ENCODE assay signal across 8 mouse cellular contexts in genomic region chr5:142441332-142442044, GRCm38 (mm10). TPM values are rescaled to one million over a fixed set of nuclear protein-coding genes. Genes with fewer than 3 reads are reported as not detected.
DNase-seq lines count a peak whose midpoint lies in the region; ATAC-seq and TF ChIP-seq lines count a peak whose summit lies in the region.

No protein-coding gene starts in this region.

- intact Hi-C loops in heart, postnatal 36 days (cut with DNase I), result loop anchor here (2.0 to 10.0 kb wide), 3 partner anchors 39 to 1597 kb away; partner anchors contain the start of gene Sdk1

- peak overlapping the region; percentile 58 for H3K9ac ChIP-seq in liver, postnatal 0 days (replicated peaks)

- 55% methylated on average over 22 of the region's 22 CpGs for WGBS in hindbrain, embryonic 10.5 days
- WGBS in liver, postnatal 0 days (ENCODE audit: insufficient replicate concordance), result 29% methylated on average over 22 of the region's 22 CpGs

- peaks cover 29% of the 10 kb centered on the region for H3K36me3 ChIP-seq in hindbrain, embryonic 10.5 days
- H3K36me3 ChIP-seq in liver, postnatal 0 days (replicated peaks; ENCODE audit: insufficient read depth, low read length), result peaks cover 3% of the 10 kb centered on the region

- H3K27ac ChIP-seq in hindbrain, embryonic 10.5 days, result peak overlapping the region; percentile 89
- peak overlapping the region; percentile 91 for H3K27ac ChIP-seq in liver, postnatal 0 days (ENCODE audit: low read depth)

- no peaks in the 10 kb centered on the region for H3K27me3 ChIP-seq in hindbrain, embryonic 10.5 days (ENCODE audit: insufficient read depth, poor library complexity, severe bottlenecking)
- H3K27me3 ChIP-seq in liver, postnatal 0 days (ENCODE audit: insufficient read depth, low read length), result no peaks in the 10 kb centered on the region

- H3K4me1 ChIP-seq in hindbrain, embryonic 10.5 days (replicated peaks), result peaks cover 89% of the 10 kb centered on the region
- H3K4me1 ChIP-seq in liver, postnatal 0 days (ENCODE audit: insufficient read depth), result peaks cover 54% of the 10 kb centered on the region

- no peaks in the 10 kb centered on the region for H3K9me3 ChIP-seq in hindbrain, embryonic 10.5 days
- H3K9me3 ChIP-seq in liver, postnatal 0 days (ENCODE audit: low read length), result no peaks in the 10 kb centered on the region

- H3K4me3 ChIP-seq in hindbrain, embryonic 10.5 days, result peak overlapping the region; percentile 51
- peak overlapping the region; percentile 50 for H3K4me3 ChIP-seq in liver, postnatal 0 days (ENCODE audit: low read depth, low read length)

- peak overlapping the region; percentile 86 for H3K4me2 ChIP-seq in liver, postnatal 0 days (ENCODE audit: low read depth, low read length)

- no peak for TF ChIP-seq EP300 in liver, postnatal 0 days (IDR thresholded peaks at IDR 0.05; ENCODE audit: low read depth)

- TF ChIP-seq CTCF in liver, postnatal 0 days (IDR thresholded peaks at IDR 0.05; ENCODE audit: low read depth), result no peak

- no peak for ATAC-seq in liver, postnatal 0 days

- peak; percentile 95 for DNase-seq in heart, adult 11 months
- no peak for DNase-seq in heart, postnatal 36 days
- DNase-seq in ES-CJ7 (ENCODE audit: low read depth, low spot score), result peak; percentile 41
- no peak for DNase-seq in hindbrain, embryonic 10.5 days (ENCODE audit: low spot score)
- DNase-seq in liver, postnatal 0 days, result peak; percentile 46
- DNase-seq in thymus, postnatal 14 days, result peak; percentile 55
- DNase-seq in ovary, postnatal 36 days (ENCODE audit: low spot score), result no peak
- DNase-seq in layer of hippocampus, postnatal 14 days (ENCODE audit: low spot score in 2 of 2), result no peak

RNA-seq across cellular contexts. Expression of gene Ap5z1, which starts 22.3 kb away (rescaled TPM):
- 1 to 10 TPM; 6.2 to 6.4 TPM for total RNA-seq in heart, postnatal 36 days (2021)
- polyA plus RNA-seq in hindbrain, embryonic 10.5 days (2016; fragmentation: Nextera tagmentation; extraction: Ambion mirVana), result 13.5 and 16.9 TPM in 2 replicates
- 2.8 and 4.0 TPM in 2 replicates for polyA plus RNA-seq in liver, postnatal 0 days (2015; fragmentation: Nextera tagmentation; extraction: Ambion mirVana)
- 10 to 100 TPM; 18.3 to 19.1 TPM for total RNA-seq in layer of hippocampus, postnatal 14 days (2021)

RNA-seq across cellular contexts. Expression of gene Foxk1, which starts 40.2 kb away (rescaled TPM):
- 10 to 100 TPM; 15.7 to 15.8 TPM for total RNA-seq in heart, postnatal 36 days (2021)
- polyA plus RNA-seq in hindbrain, embryonic 10.5 days (2016; fragmentation: Nextera tagmentation; extraction: Ambion mirVana), result 5.2 and 5.5 TPM in 2 replicates
- polyA plus RNA-seq in liver, postnatal 0 days (2015; fragmentation: Nextera tagmentation; extraction: Ambion mirVana), result 1.7 TPM in 2 replicates
- total RNA-seq in layer of hippocampus, postnatal 14 days (2021), result 10 to 100 TPM; 37.9 to 39.7 TPM

Comparison
In these comparisons a context has a peak if more than half of its experiments do, and no peak if none do; other contexts are left out.
1. DNase-seq: peak in heart, adult 11 months (single experiment), ES-CJ7 (single experiment), liver, postnatal 0 days (single experiment) and thymus, postnatal 14 days (single experiment); none in heart, postnatal 36 days (0 of 2), hindbrain, embryonic 10.5 days (single experiment), ovary, postnatal 36 days (single experiment) and layer of hippocampus, postnatal 14 days (0 of 2).